ENCODE assay signal across 8 mouse cellular contexts in genomic region chr7:16399098-16399819, GRCm38 (mm10). TPM values are rescaled to one million over a fixed set of nuclear protein-coding genes. Genes with fewer than 3 reads are reported as not detected.
DNase-seq lines count a peak whose midpoint lies in the region; ATAC-seq and TF ChIP-seq lines count a peak whose summit lies in the region.

No protein-coding gene starts in this region.

- peak overlapping the region; percentile 94 for H3K4me3 ChIP-seq in E14TG2a.4 (replicated peaks; ENCODE audit: low read length)
- H3K4me3 ChIP-seq in forebrain, embryonic 13.5 days = peak overlapping the region; percentile 92
- H3K4me3 ChIP-seq in neural tube, embryonic 14.5 days (ENCODE audit: low read depth, low read length) = peak overlapping the region; percentile 98
- peak overlapping the region; percentile 93 for H3K4me3 ChIP-seq in testis, adult 2 months (ENCODE audit: control insufficient read depth, low read depth, low read length)

- peak overlapping the region; percentile 72 for H3K4me2 ChIP-seq in forebrain, embryonic 13.5 days
- H3K4me2 ChIP-seq in neural tube, embryonic 14.5 days (ENCODE audit: low read depth, low read length) = peak overlapping the region; percentile 60

- peaks cover 34% of the 10 kb centered on the region for H3K4me1 ChIP-seq in E14TG2a.4 (replicated peaks; ENCODE audit: low read depth, low read length)
- peaks cover 17% of the 10 kb centered on the region for H3K4me1 ChIP-seq in forebrain, embryonic 13.5 days
- peaks cover 14% of the 10 kb centered on the region for H3K4me1 ChIP-seq in neural tube, embryonic 14.5 days (ENCODE audit: control insufficient read depth, insufficient read depth, low read length)
- peaks cover 21% of the 10 kb centered on the region for H3K4me1 ChIP-seq in testis, adult 2 months (ENCODE audit: control insufficient read depth, insufficient read depth, low read length)

- TF ChIP-seq CTCF in E14TG2a.4 (conservative IDR thresholded peaks at IDR 0.05; ENCODE audit: low read length) = no peak
- no peak for TF ChIP-seq CTCF in testis, adult 2 months (IDR thresholded peaks at IDR 0.05; ENCODE audit: control insufficient read depth, insufficient read depth, insufficient replicate concordance, low read depth, low read length)

- intact Hi-C loops in heart, postnatal 10 days (cut with DNase I) = loop anchor here (5.0 kb wide), 1 partner anchor 218 kb away; no protein-coding TSS in a partner anchor

- 2% methylated on average over 31 of the region's 31 CpGs for WGBS in forebrain, embryonic 13.5 days
- WGBS in neural tube, embryonic 14.5 days = 2% methylated on average over 31 of the region's 31 CpGs

- peak; percentile 94 to 96 for DNase-seq in heart, postnatal 10 days
- peak; percentile 90 to 94 for DNase-seq in kidney, postnatal 4 days
- peak; percentile 95 to 96 for DNase-seq in lung, adult 18-20 months

- H3K27ac ChIP-seq in forebrain, embryonic 13.5 days = peak overlapping the region; percentile 100
- peak overlapping the region; percentile 100 for H3K27ac ChIP-seq in neural tube, embryonic 14.5 days (ENCODE audit: low read depth, low read length)
- peak overlapping the region; percentile 98 for H3K27ac ChIP-seq in testis, adult 2 months (ENCODE audit: control insufficient read depth, insufficient read depth, low read depth, low read length)

- H3K9me3 ChIP-seq in E14TG2a.4 (ENCODE audit: low read length) = no peaks in the 10 kb centered on the region
- no peaks in the 10 kb centered on the region for H3K9me3 ChIP-seq in forebrain, embryonic 13.5 days (replicated peaks)
- no peaks in the 10 kb centered on the region for H3K9me3 ChIP-seq in neural tube, embryonic 14.5 days (ENCODE audit: control insufficient read depth, low read length)

- ATAC-seq in cerebellum, adult (ENCODE audit: insufficient number of reproducible peaks, low FRiP score, low TSS enrichment) = peak; percentile 68
- peak; percentile 79 for ATAC-seq in forebrain, embryonic 13.5 days
- ATAC-seq in neural tube, embryonic 14.5 days (ENCODE audit: low read depth) = peak; percentile 82

- H3K9ac ChIP-seq in forebrain, embryonic 13.5 days = peak overlapping the region; percentile 100
- H3K9ac ChIP-seq in neural tube, embryonic 14.5 days (replicated peaks; ENCODE audit: low read depth, low read length) = peak overlapping the region; percentile 100

- peak; percentile 62; the same call in 1 of the 2 replicates for TF ChIP-seq POLR2A in testis, adult 2 months (IDR thresholded peaks at IDR 0.05; ENCODE audit: control insufficient read depth, low read depth, low read length)

- H3K27me3 ChIP-seq in E14TG2a.4 (ENCODE audit: insufficient read depth, low read length) = no peaks in the 10 kb centered on the region
- H3K27me3 ChIP-seq in forebrain, embryonic 13.5 days = no peaks in the 10 kb centered on the region
- no peaks in the 10 kb centered on the region for H3K27me3 ChIP-seq in neural tube, embryonic 14.5 days (ENCODE audit: control insufficient read depth, insufficient read depth, low read length)
- no peaks in the 10 kb centered on the region for H3K27me3 ChIP-seq in testis, adult 2 months (ENCODE audit: control insufficient read depth, insufficient read depth, low read length)

- peaks cover 12% of the 10 kb centered on the region for H3K36me3 ChIP-seq in E14TG2a.4 (ENCODE audit: insufficient read depth, low read length)
- no peaks in the 10 kb centered on the region for H3K36me3 ChIP-seq in forebrain, embryonic 13.5 days (ENCODE audit: poor library complexity, severe bottlenecking)
- no peaks in the 10 kb centered on the region for H3K36me3 ChIP-seq in neural tube, embryonic 14.5 days (ENCODE audit: control insufficient read depth, insufficient read depth, low read length)
- H3K36me3 ChIP-seq in testis, adult 2 months (ENCODE audit: control insufficient read depth, insufficient read depth, low read length) = no peaks in the 10 kb centered on the region; the same call in none of the 2 replicates

RNA-seq across cellular contexts. Expression of gene Zc3h4, which starts 1.5 kb away (rescaled TPM):
- 19.5 and 20.5 TPM in 2 replicates for polyA plus RNA-seq in forebrain, embryonic 13.5 days (2015; fragmentation: Nextera tagmentation; extraction: Ambion mirVana)
- total RNA-seq in heart, postnatal 10 days (2021) = 10 to 100 TPM; 37.8 TPM
- polyA plus RNA-seq in neural tube, embryonic 14.5 days (2014; fragmentation: Nextera tagmentation; extraction: Ambion mirVana) = 15.8 and 18.5 TPM in 2 replicates
- 14.4 and 17.2 TPM in 2 replicates for polyA plus RNA-seq in testis, adult 2 months (2012; rRNA removed)

RNA-seq across cellular contexts. Expression of gene Sae1, which starts 11.7 kb away (rescaled TPM):
- polyA plus RNA-seq in forebrain, embryonic 13.5 days (2015; fragmentation: Nextera tagmentation; extraction: Ambion mirVana) = 355 and 370 TPM in 2 replicates
- total RNA-seq in heart, postnatal 10 days (2021) = 10 to 100 TPM; 64.9 to 69.5 TPM
- 197 and 245 TPM in 2 replicates for polyA plus RNA-seq in neural tube, embryonic 14.5 days (2014; fragmentation: Nextera tagmentation; extraction: Ambion mirVana)
- polyA plus RNA-seq in testis, adult 2 months (2012; rRNA removed) = 53.7 and 61.4 TPM in 2 replicates

RNA-seq across cellular contexts. Expression of gene Tmem160, which starts 53.3 kb away (rescaled TPM):
- 55.7 and 56.4 TPM in 2 replicates for polyA plus RNA-seq in forebrain, embryonic 13.5 days (2015; fragmentation: Nextera tagmentation; extraction: Ambion mirVana)
- total RNA-seq in heart, postnatal 10 days (2021) = 10 to 100 TPM; 78.0 to 87.1 TPM
- 62.7 and 70.4 TPM in 2 replicates for polyA plus RNA-seq in neural tube, embryonic 14.5 days (2014; fragmentation: Nextera tagmentation; extraction: Ambion mirVana)
- polyA plus RNA-seq in testis, adult 2 months (2012; rRNA removed) = 3.5 and 5.6 TPM in 2 replicates

Comparison
In these comparisons a context has a peak if more than half of its experiments do, and no peak if none do; other contexts are left out.
1. Peak in every context shown above with its lines: DNase-seq, ATAC-seq, H3K4me3 ChIP-seq and H3K27ac ChIP-seq.